Mouse (Mus musculus) retina, postnatal 1 day (tissue): ENCODE measurements around the gene Mecom.
A peak's percentile ranks its signal among the peaks of the same experiment; 100 is the strongest.
"Not testable (repeated sequence)": the region's sequence is repeated elsewhere in the genome, so short reads cannot be mapped to it uniquely, and the experiment has no call there.

Experiments used
- DNase-seq: peaks from one replicate; pipeline ENCODE4 v3.0.0-alpha.2; 2012

Mecom gene

GRCm38 (mm10) chr3:30547908-30548307 is at the start of gene Mecom:
Mecom (minus strand) TSS chr3:30548008.
- no peak for DNase-seq

GRCm38 (mm10) chr3:30597271-30597670 is 49.5 kb upstream of the Mecom start:
- no peak for DNase-seq

- peak; percentile 74 for DNase-seq
Measured at GRCm38 (mm10) chr3:30595111-30595832, 47.5 kb upstream of the Mecom start.

DNA sequence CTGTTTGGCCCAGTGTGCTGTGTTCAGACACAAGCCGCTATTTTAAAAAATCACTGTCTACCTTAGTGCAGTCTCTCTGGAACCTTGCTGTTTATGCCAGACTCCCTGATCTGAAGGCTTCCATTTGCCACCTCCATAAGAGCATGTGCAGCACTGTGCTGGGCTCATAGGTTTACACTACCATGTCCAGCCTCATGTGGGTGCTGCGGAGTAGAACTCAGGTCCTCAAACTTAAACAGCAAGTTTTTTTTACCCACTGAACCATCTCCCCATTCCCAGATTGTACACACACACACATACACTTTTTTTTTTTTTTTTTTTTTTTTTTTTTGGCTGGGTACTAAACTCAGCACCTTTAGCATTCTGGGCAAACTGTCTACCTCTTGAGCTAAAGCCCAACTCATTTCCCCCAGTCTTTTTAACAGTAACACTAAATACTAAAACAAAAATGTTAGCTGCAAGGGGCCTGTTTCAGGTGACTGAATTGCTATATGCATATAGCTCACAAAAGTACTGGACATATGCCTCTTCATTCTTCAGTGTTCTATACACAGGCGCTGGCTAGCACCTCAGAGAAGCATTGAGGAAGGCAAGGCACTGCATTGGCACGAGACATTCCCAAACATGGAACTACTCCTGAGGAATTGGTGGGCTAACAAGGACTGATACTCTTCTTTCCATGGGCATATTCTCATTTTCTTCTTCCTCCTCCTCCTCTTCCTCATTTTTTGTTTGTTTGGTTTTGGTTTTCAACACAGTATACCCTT is 46.1 kb upstream of the Mecom start:
- DNase-seq = peak; percentile 28

DNA sequence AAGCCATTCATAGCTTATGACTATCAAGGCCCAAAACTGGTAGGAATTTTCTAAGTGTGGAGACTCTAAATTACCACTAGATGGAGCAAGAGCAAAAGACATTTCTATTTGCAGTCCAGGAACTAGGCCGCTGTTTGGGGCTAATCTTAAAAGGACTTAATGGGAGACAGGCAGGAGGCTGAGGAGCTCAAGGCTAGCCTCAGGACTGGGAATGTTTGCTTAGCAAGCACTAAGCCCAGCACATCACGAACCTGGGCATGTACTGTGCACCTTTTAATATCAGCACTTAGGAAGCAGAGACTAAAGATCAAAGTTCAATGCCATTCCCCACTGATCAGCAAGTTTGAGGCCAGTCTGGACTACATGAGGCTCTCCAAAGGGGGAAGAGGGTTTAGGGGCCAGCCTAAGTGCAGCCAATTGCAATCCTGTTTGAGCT is 44.6 kb upstream of the Mecom start:
- DNase-seq = peak; percentile 89

- no peak for DNase-seq
Measured at GRCm38 (mm10) chr3:30588865-30589264, 41.1 kb upstream of the Mecom start.

- DNase-seq = no peak
Measured at GRCm38 (mm10) chr3:30573549-30573948, 25.7 kb upstream of the Mecom start.

GRCm38 (mm10) chr3:30566333-30566732 is 18.5 kb upstream of the Mecom start:
- not testable (repeated sequence) for DNase-seq

DNA sequence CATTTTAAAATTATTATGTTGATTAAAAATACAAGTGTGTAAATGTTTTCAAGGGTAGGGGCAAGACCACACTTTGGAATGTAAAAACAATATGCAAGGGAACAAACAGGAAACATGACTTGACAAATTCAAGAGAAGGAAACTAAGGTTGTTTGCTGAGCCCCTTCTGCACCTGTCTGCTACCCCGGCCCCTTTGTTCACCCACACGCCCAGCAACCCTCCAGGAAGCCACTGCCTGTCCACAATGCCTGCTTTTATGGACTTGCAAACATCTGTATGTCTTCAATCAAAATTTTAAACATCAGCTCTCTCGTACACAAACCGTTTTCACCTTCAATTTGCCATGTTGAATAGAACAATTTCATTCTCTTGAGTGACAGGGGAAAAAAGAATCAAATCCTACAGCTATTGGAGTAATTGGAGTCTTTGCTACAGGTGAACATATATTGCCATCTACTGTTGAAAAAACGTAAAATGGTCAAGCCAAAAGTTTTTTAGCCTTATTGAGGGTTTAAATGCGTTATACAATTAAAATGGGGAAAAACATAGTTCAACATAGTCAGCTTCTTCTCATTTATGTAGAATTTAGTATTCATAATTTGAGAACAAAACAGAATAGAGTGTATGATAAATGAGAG is 13.0 kb upstream of the Mecom start:
- DNase-seq = peak; percentile 13

DNA sequence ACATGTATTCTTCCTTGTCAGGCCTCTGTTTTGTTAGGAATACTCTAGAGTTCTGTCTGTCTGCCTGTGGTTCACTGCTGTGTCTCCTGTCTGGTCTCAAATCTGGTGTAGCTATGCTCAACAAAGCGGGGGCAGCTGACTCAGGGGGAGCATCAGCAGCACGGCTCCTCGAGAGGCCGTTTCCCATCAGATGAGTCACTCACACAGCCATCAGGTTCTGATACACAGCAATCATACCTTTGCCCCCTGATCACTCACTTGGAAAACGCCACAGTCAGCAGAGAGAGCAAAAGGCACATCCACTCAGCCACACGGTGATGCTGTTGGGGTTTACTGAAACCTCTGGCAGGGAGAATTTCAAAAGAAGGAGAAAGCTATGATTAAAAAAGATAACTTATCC is 5.9 kb upstream of the Mecom start:
- no peak for DNase-seq

- no peak for DNase-seq
Measured at GRCm38 (mm10) chr3:30550218-30550617, 2.4 kb upstream of the Mecom start.

GRCm38 (mm10) chr3:30548928-30549327 is 1.1 kb upstream of the Mecom start:
- DNase-seq = no peak

DNA sequence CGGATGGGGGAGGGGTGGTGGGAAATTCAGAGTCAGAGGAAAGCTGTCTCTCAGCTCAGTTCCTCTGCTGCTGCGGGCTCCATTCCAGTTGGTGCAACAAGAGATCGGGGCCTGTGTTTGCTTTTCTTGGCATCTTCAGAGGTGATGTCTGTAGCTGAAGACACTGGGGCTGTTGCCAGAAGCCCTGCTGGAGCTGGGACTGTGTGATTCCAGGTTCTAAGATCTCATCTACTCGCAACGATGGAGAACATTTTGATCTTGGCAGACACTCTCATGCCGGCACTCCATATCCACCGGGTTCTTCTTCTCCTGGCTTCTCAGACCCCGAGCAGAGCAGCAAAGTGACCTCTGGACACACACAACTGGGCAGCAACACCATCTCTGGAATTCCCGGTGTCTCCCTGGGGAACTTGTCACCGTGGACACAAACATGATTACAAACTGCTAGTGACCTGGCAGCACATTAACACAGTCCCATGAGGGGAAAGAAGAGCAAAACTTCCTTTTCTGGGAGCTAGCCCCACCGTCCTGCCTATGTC is 908 bp downstream of the Mecom start:
- DNase-seq = no peak

GRCm38 (mm10) chr3:30546366-30546765 is 1.4 kb downstream of the Mecom start:
- DNase-seq = no peak

DNA sequence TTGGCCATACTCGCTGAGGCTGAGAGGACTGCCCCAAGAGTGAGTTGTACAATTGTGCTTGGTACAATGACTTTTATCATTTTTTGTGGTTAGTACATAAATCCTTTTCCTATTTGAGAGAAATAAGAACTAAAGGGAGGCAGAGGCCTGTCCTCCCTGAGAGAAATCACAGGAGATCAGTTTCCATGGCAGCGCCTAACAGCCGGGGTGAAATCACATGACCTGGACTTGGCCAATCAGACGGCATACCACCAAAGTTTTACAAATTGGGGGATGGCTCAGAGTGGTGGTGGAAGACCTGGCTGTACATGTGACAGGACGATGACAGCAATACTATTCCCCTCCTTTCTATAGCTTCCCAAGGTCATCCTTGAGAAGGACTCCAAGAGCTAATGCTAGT is 2.6 kb downstream of the Mecom start:
- no peak for DNase-seq

DNA sequence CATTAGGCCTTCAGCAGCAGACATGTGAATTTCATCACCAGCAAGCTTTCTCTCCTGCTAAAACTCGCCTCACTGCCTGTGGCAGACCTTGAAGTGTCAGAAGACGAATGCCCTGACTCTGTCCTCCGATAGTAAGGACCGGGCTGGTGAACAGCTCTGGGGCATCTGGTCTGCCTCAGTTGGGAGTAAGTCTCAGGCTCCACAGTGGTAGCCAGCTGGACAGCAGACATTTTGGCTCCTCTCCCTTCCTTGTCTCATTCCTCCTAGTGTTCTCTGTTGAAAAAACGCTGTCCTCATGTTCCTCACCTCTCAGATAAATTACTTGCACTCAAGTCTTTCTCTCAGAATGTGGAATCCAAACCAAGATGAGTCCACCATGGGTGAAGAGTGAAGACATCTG is 3.5 kb downstream of the Mecom start:
- DNase-seq = no peak

GRCm38 (mm10) chr3:30535821-30536220 is 12.0 kb downstream of the Mecom start:
- DNase-seq = no peak

DNA sequence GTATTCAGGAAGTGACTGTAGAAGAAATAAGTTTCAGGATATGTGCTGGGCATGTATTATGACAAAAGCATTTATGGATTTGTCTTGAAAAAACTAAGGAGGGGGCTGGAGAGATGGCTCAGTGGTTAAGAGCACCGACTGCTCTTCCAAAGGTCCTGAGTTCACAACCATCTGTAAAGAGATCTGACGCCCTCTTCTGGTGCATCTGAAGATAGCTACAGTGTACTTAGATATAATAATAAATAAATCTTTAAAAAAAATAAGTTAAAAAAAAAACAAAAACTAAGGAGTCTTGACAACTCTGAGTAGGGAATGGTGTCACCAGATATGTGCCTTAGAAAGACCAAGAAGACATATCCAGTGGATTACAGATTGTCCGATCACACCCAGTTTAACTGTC is 27.1 kb downstream of the Mecom start:
- not testable (repeated sequence) for DNase-seq

- no peak for DNase-seq
Measured at GRCm38 (mm10) chr3:30519425-30519824, 28.4 kb downstream of the Mecom start.

DNA sequence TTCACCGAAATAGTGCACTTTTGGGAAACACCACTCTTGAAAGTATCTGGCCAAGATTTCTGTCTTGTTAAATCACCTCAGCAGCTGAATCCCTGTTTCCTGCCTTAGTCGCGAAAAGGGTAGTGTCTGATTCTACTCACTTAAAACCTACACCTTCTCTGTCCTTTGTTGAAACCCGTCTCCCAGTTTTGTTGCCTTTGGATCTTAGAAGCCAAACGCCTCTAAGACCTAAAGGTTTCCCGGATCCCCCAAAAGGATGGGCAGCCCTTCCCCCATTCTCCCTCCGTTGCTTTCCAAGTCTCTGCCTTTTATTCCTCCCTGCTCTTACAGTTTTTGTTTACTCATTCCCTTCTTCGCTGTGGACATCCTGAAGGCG is 32.0 kb downstream of the Mecom start:
- no peak for DNase-seq

GRCm38 (mm10) chr3:30514901-30515794 is 32.7 kb downstream of the Mecom start:
- peak; percentile 80 for DNase-seq

- peak; percentile 66 for DNase-seq
Measured at GRCm38 (mm10) chr3:30514051-30514754, 33.6 kb downstream of the Mecom start.
